Mouse (Mus musculus): ENCODE results near the gene Kiz. TPM values are rescaled to one million over a fixed set of nuclear protein-coding genes. Genes with fewer than 3 reads are reported as not detected.
A peak's percentile ranks its signal among the peaks of the same experiment; 100 is the strongest.

The Kiz gene
- polyA plus RNA-seq, 1 experiment from 2014 or later = 26.9 TPM

DNA sequence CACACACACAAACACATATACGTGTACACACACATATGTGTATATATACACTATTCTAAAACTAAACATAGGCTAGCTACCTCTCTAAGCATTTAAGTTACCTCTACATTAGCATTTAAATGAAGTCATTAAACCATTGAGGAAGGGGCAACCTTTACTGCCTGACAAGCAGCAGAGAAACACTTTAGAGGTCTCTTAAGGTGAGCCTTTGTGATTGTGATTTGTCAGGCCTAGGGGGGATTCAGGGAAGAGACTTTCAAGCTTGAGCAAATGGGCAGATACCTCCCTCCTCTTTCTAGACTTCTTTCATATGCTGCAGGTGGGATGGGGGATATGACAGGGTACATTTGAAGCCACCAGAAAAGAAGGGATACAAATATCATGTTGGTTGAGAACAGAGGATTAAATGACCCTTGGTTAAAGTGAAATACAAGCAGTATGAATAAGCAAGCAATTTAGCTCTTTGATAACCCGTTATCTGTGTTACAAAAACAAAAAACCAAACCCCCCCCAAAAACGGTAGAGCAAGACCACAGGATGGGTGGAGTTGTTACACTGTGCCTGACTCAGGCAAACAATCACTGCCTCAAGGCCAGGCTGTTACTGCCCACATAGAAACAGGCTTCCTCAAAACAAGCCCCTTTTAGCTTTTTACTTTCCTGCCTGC is 155.9 kb downstream of the Kiz start:
- Histone ChIP-seq H3K9me3 (ENCODE audit: control insufficient read depth, low read length) (no peaks in the 10 kb centered on the region), H3K36me3 (ENCODE audit: control insufficient read depth, insufficient read depth, low read length) (no peaks in the 10 kb centered on the region), H3K4me1 (replicated peaks; ENCODE audit: control insufficient read depth, insufficient read depth, low read length) (peaks cover 8% of the 10 kb centered on the region; the same call in 1 of the 2 replicates), H3K4me2 (ENCODE audit: low read length) (peak overlapping the region; percentile 86), H3K27ac (ENCODE audit: low read depth) (peak overlapping the region; percentile 99), H3K27me3 (replicated peaks; ENCODE audit: control insufficient read depth, insufficient read depth, low read length) (no peaks in the 10 kb centered on the region), H3K9ac (ENCODE audit: low read length) (peak overlapping the region; percentile 95), H3K4me3 (ENCODE audit: low read depth, low read length) (peak overlapping the region; percentile 94)
- ATAC-seq (replicated peaks; ENCODE audit: low FRiP score, low TSS enrichment, low read depth) = no peak
- 71% methylated on average over 3 of the region's 3 CpGs for WGBS
- no peak for DNase-seq (ENCODE audit: low spot score)

DNA sequence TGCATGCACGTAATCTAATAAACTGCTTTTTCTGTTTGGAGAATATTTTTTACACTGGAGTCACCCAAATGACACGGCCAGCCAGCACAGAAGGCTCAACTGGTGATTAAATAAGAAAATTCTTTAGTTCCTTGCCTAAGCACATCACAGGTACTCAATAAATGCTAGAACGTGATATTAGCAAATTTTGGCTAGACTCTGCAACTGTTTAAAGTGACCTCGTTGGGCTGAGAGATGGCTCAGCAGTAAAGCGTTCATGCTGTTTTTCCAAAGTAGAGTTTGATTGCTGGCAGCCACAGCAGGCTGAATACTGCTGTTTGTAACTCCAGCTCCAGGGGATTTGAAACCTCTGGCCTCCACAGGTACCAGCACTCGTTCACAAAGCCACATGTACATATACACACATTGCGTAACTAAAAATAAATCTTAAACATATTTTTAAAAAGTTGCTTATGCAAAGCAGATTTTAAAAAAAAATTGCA is 156.5 kb downstream of the Kiz start:
- DNase-seq (ENCODE audit: low spot score) (peak; percentile 63), ATAC-seq (replicated peaks; ENCODE audit: low FRiP score, low TSS enrichment, low read depth) (no peak; the same call in 1 of the 2 replicates)
- peak overlapping the region; percentile 86 for H3K4me2 ChIP-seq (ENCODE audit: low read length)
- H3K27ac ChIP-seq (ENCODE audit: low read depth) = peak overlapping the region; percentile 99
- H3K9ac ChIP-seq (ENCODE audit: low read length) = peak overlapping the region; percentile 95
- H3K36me3 ChIP-seq (ENCODE audit: control insufficient read depth, insufficient read depth, low read length) = no peaks in the 10 kb centered on the region
- peaks cover 8% of the 10 kb centered on the region; the same call in 1 of the 2 replicates for H3K4me1 ChIP-seq (replicated peaks; ENCODE audit: control insufficient read depth, insufficient read depth, low read length)
- H3K4me3 ChIP-seq (ENCODE audit: low read depth, low read length) = peak overlapping the region; percentile 94
- H3K27me3 ChIP-seq (replicated peaks; ENCODE audit: control insufficient read depth, insufficient read depth, low read length) = no peaks in the 10 kb centered on the region
- H3K9me3 ChIP-seq (ENCODE audit: control insufficient read depth, low read length) = no peaks in the 10 kb centered on the region
- WGBS = 36% methylated on average over 7 of the region's 7 CpGs

DNA sequence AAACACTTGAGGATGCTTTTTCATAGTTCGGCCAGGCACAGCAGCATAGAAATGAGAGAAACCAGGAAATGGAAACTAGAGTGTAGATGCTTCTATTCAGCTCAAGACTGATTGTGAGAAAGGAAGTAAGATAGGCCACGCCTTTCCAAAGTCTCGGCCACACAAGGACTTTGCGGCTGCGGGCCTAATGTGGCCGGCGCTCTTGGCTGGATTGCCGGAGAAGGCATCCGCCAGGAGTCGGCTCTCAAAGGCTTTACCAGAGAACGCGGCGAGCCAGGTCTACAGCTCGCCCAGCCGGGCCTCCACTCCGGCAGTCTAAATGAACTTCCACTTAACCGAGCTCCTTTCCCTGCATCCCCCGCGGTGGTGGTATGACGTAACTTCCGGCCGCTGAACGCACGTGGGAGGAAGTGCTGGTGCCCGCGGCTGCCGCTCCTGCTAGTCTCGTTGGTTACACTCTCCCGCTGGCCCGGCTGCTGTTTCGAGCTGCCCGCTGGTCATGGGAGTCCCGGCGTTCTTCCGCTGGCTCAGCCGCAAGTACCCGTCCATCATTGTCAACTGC is 157.0 kb downstream of the Kiz start, which contains the start of gene Xrn2:
Gene Xrn2, plus strand, starts transcription at position 374 of the 562 bp plus-strand sequence.
- no peaks in the 10 kb centered on the region for H3K27me3 ChIP-seq (replicated peaks; ENCODE audit: control insufficient read depth, insufficient read depth, low read length)
- H3K4me1 ChIP-seq (replicated peaks; ENCODE audit: control insufficient read depth, insufficient read depth, low read length) = peaks cover 8% of the 10 kb centered on the region; the same call in 1 of the 2 replicates
- peak within 1 kb of the TSS; percentile 94 for H3K4me3 ChIP-seq (ENCODE audit: low read depth, low read length)
- DNase-seq (ENCODE audit: low spot score) (peak; percentile 98), ATAC-seq (replicated peaks; ENCODE audit: low FRiP score, low TSS enrichment, low read depth) (peak; percentile 96)
- WGBS = under 1% methylated on average over 37 of the region's 37 CpGs
- peak within 1 kb of the TSS; percentile 99 for H3K27ac ChIP-seq (ENCODE audit: low read depth)
- H3K9ac ChIP-seq (ENCODE audit: low read length) = peak within 1 kb of the TSS; percentile 95
- no peaks in the 10 kb centered on the region for H3K36me3 ChIP-seq (ENCODE audit: control insufficient read depth, insufficient read depth, low read length)
- no peaks in the 10 kb centered on the region for H3K9me3 ChIP-seq (ENCODE audit: control insufficient read depth, low read length)
- peak within 1 kb of the TSS; percentile 86 for H3K4me2 ChIP-seq (ENCODE audit: low read length)

DNA sequence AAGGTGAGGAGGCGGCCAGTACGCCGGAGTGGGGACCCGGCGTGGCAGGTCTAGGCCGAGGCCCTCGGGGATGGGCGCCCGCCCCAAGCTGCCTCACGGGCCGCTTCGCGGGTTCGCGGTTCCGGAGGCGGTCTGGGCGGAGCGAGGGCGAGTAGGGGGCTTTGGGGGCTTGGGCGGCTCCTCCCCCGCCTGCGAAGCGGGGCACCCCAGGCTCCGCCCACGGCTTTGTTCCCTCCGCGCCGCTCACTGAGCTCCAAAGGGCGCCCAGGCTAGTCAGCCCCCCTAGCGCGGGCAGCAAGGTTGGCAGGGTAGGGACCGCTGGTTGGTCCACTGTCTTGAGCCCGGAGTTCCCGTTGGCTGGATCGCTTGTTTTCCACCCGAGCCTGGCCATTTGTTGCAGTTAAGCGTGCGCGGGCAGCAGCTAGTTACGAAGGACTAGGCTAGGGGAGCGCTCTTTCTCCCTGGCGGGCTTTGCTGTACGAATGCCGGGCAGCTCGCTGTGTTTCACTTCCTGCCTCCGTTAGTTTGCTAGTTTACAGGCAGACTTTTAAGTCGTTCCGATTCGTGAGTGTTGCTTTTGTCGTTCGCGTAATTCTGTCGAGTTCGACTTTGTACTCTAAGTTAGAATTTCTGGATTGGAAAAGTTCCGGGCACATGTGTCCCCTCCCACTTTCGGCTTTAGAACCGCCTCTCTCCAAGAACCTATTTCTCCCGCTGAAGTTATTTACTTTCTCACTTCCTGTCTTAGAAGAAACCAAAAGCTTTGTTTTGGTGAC is 157.7 kb downstream of the Kiz start:
- H3K9ac ChIP-seq (ENCODE audit: low read length) = peak overlapping the region; percentile 95
- under 1% methylated on average over 53 of the region's 59 CpGs for WGBS
- peaks cover 8% of the 10 kb centered on the region; the same call in 1 of the 2 replicates for H3K4me1 ChIP-seq (replicated peaks; ENCODE audit: control insufficient read depth, insufficient read depth, low read length)
- peak overlapping the region; percentile 99 for H3K27ac ChIP-seq (ENCODE audit: low read depth)
- H3K27me3 ChIP-seq (replicated peaks; ENCODE audit: control insufficient read depth, insufficient read depth, low read length) = no peaks in the 10 kb centered on the region
- peak overlapping the region; percentile 86 for H3K4me2 ChIP-seq (ENCODE audit: low read length)
- H3K9me3 ChIP-seq (ENCODE audit: control insufficient read depth, low read length) = no peaks in the 10 kb centered on the region
- H3K4me3 ChIP-seq (ENCODE audit: low read depth, low read length) = peak overlapping the region; percentile 94
- DNase-seq (ENCODE audit: low spot score) = peak; percentile 91
- ATAC-seq (replicated peaks; ENCODE audit: low FRiP score, low TSS enrichment, low read depth) = peak; percentile 92
- no peaks in the 10 kb centered on the region for H3K36me3 ChIP-seq (ENCODE audit: control insufficient read depth, insufficient read depth, low read length)

DNA sequence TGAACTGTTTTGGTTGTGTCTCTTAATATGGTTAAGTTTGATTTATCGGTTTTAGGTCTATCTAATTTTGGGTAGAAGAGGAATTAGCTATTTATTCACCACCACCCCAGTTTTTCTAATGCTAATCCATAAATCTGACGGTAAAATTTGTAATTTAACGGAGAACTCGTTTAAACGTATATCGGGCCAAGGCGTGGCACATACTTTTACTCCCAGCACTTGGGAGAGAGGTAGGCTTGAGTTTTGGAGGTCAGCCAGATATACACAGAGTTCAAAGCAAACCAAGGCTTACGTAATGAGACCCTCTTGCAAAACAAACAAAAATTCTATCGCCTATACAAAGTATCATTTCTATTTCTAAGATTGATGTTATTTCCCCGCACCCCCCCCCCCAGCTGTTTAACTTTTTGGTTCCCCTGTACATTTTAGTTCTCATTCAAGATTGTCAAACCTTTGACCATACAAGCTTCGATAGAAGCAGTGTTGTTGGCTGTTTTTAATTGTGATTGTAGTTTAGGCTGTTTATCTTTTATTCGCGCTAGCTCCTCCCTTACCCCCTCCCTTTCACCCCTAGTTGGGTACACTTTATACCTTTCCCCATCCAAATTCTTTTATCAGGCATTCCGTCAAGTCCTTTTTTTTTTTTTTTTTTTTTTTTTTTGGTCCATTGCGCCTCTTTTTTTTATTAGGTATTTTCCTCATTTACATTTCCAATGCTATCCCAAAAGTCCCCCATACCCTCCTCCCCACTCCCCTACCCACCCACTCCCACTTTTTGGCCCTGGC is 158.6 kb downstream of the Kiz start:
- Histone ChIP-seq H3K27ac (ENCODE audit: low read depth) (peak overlapping the region; percentile 99), H3K9ac (ENCODE audit: low read length) (peak overlapping the region; percentile 95), H3K4me2 (ENCODE audit: low read length) (peak overlapping the region; percentile 86), H3K36me3 (ENCODE audit: control insufficient read depth, insufficient read depth, low read length) (no peaks in the 10 kb centered on the region), H3K27me3 (replicated peaks; ENCODE audit: control insufficient read depth, insufficient read depth, low read length) (no peaks in the 10 kb centered on the region), H3K4me1 (replicated peaks; ENCODE audit: control insufficient read depth, insufficient read depth, low read length) (peaks cover 8% of the 10 kb centered on the region; the same call in 1 of the 2 replicates), H3K9me3 (ENCODE audit: control insufficient read depth, low read length) (no peaks in the 10 kb centered on the region), H3K4me3 (ENCODE audit: low read depth, low read length) (peak overlapping the region; percentile 94)
- DNase-seq (ENCODE audit: low spot score) (no peak), ATAC-seq (replicated peaks; ENCODE audit: low FRiP score, low TSS enrichment, low read depth) (no peak)
- WGBS = 22% methylated on average over 15 of the region's 15 CpGs

Other genes starting within 250 kb of the Kiz start
- gene Xrn2, start 157.1 kb downstream of the Kiz start, polyA plus RNA-seq (2014; fragmentation: Nextera tagmentation; extraction: Ambion mirVana) = 96.2 and 108 TPM in 2 replicates
- gene Nkx2-4, start 229.6 kb downstream of the Kiz start, polyA plus RNA-seq (2014; fragmentation: Nextera tagmentation; extraction: Ambion mirVana) = not detected in 2 replicates